Mouse (Mus musculus) liver, embryonic 15.5 days (tissue): Measurements from ENCODE around the gene Dpm3. TPM values are rescaled to one million over a fixed set of nuclear protein-coding genes. Genes with fewer than 3 reads are reported as not detected.

Source experiments
- ATAC-seq: fragments of 200-750 bp; cut with Nextera tagmentation; 2 replicates; pipeline ENCODE4 v1.8.0; 2017; ENCODE audit warnings: moderate number of reproducible peaks, mild to moderate bottlenecking, moderate library complexity; ENCODE audit not compliant: insufficient read depth
- H3K27ac ChIP-seq: fragments of 300-500 bp; sonication (generic); replicated peaks from 2 replicates; pipeline ENCODE4 v1.5.1; 2015; ENCODE audit warnings: mild to moderate bottlenecking, inconsistent platforms
- H3K27me3 ChIP-seq: fragments of 300-500 bp; sonication (generic); 2 replicates; pipeline ENCODE4 v1.6.1; 2015; ENCODE audit warnings: mild to moderate bottlenecking, inconsistent platforms
- H3K36me3 ChIP-seq: fragments of 300-500 bp; sonication (generic); replicated peaks from 2 replicates; pipeline ENCODE4 v1.6.1; 2015; ENCODE audit warnings: moderate library complexity, mild to moderate bottlenecking, inconsistent platforms
- H3K4me1 ChIP-seq: fragments of 300-500 bp; sonication (generic); replicated peaks from 2 replicates; pipeline ENCODE4 v1.6.1; 2015; ENCODE audit warnings: inconsistent platforms
- H3K4me2 ChIP-seq: fragments of 300-500 bp; sonication (generic); 2 replicates; pipeline ENCODE4 v1.6.1; 2015; ENCODE audit warnings: moderate library complexity, mild to moderate bottlenecking, inconsistent platforms
- H3K4me3 ChIP-seq: fragments of 300-500 bp; sonication (generic); replicated peaks from 2 replicates; pipeline ENCODE4 v1.5.1; 2015; ENCODE audit warnings: mild to moderate bottlenecking, inconsistent platforms
- H3K9ac ChIP-seq: fragments of 300-500 bp; sonication (generic); 2 replicates; pipeline ENCODE4 v1.6.1; 2015; ENCODE audit warnings: moderate library complexity, mild to moderate bottlenecking, inconsistent platforms
- H3K9me3 ChIP-seq: fragments of 300-500 bp; sonication (generic); replicated peaks from 2 replicates; pipeline ENCODE4 v1.6.1; 2016; ENCODE audit warnings: inconsistent platforms
- WGBS: fragments of 180-500 bp; shearing (Covaris S2); methylation state at CpG from one replicate; pipeline ENCODE4 v1.1.7; 2015; ENCODE audit warnings: mixed read lengths; ENCODE audit not compliant: insufficient replicate concordance; 5-methylcytosine and 5-hydroxymethylcytosine counted together
- polyA plus RNA-seq: library from polyadenylated mRNA; unstranded; fragments of >200 nt; fragmentation: Nextera tagmentation; extraction: Ambion mirVana; gene quantifications from 2 replicates; pipeline ENCODE4 v1.2.1, GENCODE M21; 2015

Gene Dpm3
- polyA plus RNA-seq, 1 experiment from 2014 or later: 54.4 TPM

DNA sequence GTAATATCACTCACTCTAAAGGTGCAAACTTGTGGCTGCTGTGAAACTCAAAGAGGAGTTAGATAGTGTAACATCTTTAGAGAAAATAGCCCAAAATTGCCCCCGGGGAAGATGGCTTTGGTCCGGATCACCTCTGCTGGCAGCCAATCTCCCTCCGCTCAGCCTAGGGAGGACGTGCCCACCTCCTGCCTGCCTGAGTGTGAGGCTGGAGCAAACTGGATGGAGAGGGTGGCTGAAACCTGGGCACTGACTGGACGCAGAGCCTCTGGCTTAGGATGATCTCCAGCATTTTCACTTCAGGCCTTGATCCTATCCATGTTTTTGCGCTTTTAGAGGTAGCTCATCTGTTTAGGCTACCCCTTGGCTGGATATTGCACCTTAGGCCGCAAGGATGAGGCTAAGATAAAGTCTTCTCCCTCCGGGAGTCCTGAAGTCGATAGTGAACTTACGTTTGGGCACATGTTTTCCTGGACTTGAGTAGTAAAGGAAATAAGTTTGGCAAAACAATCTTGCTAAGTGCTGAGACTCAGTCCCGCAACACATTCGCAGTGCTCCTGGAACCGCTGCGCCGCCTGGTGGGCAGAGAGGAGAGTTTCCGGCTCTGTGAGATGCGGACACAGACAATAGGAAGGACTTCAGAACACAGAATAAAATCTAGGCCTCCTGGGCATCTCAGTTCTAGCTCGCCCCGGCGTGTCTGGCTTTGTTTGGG is 22.6 kb downstream of the Dpm3 start:
- Histone ChIP-seq H3K9ac (no peak overlapping the region), H3K27me3 (peaks cover 81% of the 10 kb centered on the region), H3K27ac (peak overlapping the region; percentile 48; the same call in 1 of the 2 replicates), H3K9me3 (no peaks in the 10 kb centered on the region), H3K4me3 (peak overlapping the region; percentile 52), H3K4me2 (peak overlapping the region; percentile 69), H3K4me1 (peaks cover 30% of the 10 kb centered on the region), H3K36me3 (no peaks in the 10 kb centered on the region)
- 13% methylated on average over 20 of the region's 20 CpGs for WGBS
- ATAC-seq: no peak

DNA sequence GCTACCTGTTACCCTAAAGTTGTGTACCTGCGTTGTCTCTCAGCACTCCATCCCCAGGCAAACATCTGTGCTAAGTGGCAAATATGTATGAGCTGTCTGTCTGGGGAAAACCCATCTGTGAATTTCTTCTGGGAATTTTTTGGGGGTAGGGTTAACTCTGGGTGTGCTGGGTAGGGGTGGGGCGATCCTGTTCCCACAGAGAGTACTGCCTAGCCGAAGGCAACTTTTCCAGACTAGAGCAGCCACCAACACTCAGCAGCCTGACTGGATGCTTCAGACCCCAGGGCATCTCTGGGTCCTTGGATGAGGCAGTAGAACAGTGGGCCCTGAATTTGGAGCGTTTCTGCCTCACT is 23.1 kb downstream of the Dpm3 start:
- WGBS: 9% methylated on average over 4 of the region's 4 CpGs
- H3K27ac ChIP-seq: no peak overlapping the region
- H3K36me3 ChIP-seq: no peaks in the 10 kb centered on the region
- H3K9ac ChIP-seq: no peak overlapping the region
- peaks cover 30% of the 10 kb centered on the region for H3K4me1 ChIP-seq
- H3K9me3 ChIP-seq: no peaks in the 10 kb centered on the region
- H3K27me3 ChIP-seq: peaks cover 76% of the 10 kb centered on the region
- ATAC-seq: no peak
- no peak overlapping the region for H3K4me2 ChIP-seq
- no peak overlapping the region for H3K4me3 ChIP-seq

DNA sequence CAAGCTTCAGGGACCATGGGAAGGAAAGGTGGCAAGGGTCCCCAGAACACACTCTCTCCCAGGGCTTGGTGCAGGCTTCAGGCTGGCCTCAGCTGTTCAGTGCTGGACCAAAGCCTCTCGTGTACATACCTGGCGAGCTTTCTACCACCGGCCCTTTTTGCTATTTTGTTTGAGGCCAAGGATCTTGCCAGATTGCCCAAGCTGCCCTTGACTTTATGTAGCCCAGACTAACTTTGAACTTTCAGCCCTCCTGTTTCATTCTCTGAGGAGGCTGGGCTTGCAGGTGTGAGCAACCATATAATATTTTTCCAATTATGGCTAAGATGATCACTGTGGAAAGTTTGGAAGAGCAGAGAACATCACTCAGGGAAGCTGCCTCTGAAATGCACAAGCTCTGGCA is 25.1 kb downstream of the Dpm3 start:
- Histone ChIP-seq H3K27me3 (peaks cover 64% of the 10 kb centered on the region), H3K4me2 (no peak overlapping the region), H3K27ac (no peak overlapping the region), H3K4me3 (no peak overlapping the region), H3K36me3 (no peaks in the 10 kb centered on the region), H3K9me3 (no peaks in the 10 kb centered on the region), H3K4me1 (peaks cover 22% of the 10 kb centered on the region), H3K9ac (no peak overlapping the region)
- 72% methylated on average over 3 of the region's 3 CpGs for WGBS
- no peak for ATAC-seq

DNA sequence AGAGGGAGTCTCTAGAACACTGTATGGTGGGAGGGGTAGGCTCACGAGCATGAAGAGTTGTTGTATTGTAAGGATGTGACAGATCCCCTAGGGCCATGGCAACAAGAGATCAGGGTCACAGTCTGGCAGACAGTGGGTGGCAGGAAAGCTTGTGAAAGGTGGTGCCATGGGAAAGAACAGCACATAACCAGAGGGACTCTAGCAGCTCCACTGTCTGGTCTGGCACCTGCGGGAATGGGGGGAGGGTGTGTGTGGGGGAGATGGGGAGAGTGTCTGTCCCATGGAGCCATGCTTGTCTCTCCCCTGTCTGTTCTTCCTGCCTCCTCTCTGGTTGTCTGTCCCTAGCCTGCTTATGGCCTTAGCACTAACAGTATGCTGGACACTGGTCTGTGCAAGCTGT is 26.4 kb downstream of the Dpm3 start:
- no peak overlapping the region for H3K27ac ChIP-seq
- no peak for ATAC-seq
- peaks cover 9% of the 10 kb centered on the region; the same call in 1 of the 2 replicates for H3K4me1 ChIP-seq
- no peaks in the 10 kb centered on the region for H3K36me3 ChIP-seq
- no peak overlapping the region for H3K4me2 ChIP-seq
- 45% methylated on average over 2 of the region's 2 CpGs for WGBS
- no peaks in the 10 kb centered on the region for H3K9me3 ChIP-seq
- H3K4me3 ChIP-seq: no peak overlapping the region
- H3K9ac ChIP-seq: no peak overlapping the region
- peaks cover 51% of the 10 kb centered on the region for H3K27me3 ChIP-seq

DNA sequence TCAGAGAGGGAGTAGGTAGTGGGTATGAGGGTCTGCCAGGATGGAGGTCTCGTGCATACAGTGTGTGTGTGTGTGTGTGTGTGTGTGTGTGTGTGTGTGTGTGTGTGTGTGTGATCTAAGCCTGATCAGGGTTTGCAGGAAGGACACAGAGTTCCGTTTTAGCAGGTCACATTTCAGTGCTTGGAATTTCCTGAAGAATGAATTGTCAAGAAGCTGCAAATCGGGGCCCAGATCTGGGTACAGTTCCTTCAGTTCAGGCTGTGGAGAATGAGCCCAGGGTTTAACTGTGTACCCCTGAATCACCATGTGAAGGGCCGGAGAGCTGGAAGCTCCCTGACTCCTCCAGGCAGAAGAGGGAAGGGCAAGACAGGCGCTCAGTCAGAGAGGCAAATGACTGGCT is 28.1 kb downstream of the Dpm3 start:
- H3K27me3 ChIP-seq: peaks cover 34% of the 10 kb centered on the region
- H3K4me3 ChIP-seq: no peak overlapping the region
- H3K36me3 ChIP-seq: no peaks in the 10 kb centered on the region
- H3K9me3 ChIP-seq: no peaks in the 10 kb centered on the region
- H3K4me1 ChIP-seq: no peaks in the 10 kb centered on the region
- ATAC-seq: no peak
- no peak overlapping the region for H3K9ac ChIP-seq
- no peak overlapping the region for H3K27ac ChIP-seq
- no peak overlapping the region for H3K4me2 ChIP-seq
- 46% methylated on average over 5 of the region's 5 CpGs for WGBS

DNA sequence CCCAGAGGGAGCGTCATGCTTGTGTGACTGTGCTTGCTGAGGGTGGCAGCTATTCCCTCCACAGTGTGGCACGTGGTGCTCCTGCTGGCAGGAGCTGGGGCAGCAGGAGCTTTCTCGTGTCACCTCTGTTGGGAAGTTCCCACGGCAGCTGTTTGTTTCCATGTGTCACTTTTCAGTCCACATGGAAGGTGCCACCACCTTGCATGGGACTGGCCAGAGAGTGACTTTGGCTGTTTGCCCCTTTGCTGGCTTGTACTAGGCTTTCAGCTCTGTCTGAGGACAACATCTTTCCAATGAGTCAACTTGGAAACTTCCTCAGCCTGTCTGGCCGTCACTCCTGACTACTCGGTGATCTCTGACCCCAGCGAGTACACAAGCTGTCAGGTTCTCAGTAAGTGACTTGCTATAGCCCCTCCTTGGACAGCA is 29.4 kb downstream of the Dpm3 start:
- WGBS: 38% methylated on average over 7 of the region's 7 CpGs
- no peaks in the 10 kb centered on the region for H3K4me1 ChIP-seq
- no peaks in the 10 kb centered on the region for H3K9me3 ChIP-seq
- no peak overlapping the region for H3K9ac ChIP-seq
- H3K27me3 ChIP-seq: peaks cover 27% of the 10 kb centered on the region
- H3K27ac ChIP-seq: no peak overlapping the region
- H3K36me3 ChIP-seq: no peaks in the 10 kb centered on the region
- no peak for ATAC-seq
- no peak overlapping the region for H3K4me2 ChIP-seq
- no peak overlapping the region for H3K4me3 ChIP-seq

DNA sequence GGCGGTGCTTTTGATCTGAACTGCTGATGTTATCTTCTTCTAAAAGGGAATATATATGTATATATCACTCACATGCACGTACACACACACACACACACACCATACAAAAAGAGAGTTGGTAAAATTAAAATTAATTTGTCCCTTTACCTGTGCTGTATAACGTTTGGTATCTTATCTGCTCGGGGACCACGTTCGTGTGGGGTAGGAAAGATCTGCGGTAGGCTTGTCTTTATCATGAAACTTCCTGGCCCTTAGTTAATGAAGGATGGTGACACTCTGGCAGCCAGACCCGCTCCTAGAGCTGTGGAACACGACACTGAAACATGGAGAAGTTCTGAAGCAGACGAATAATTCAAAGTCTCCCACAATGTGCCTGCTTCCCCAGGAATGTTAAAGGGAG is 32.7 kb downstream of the Dpm3 start:
- Histone ChIP-seq H3K36me3 (no peaks in the 10 kb centered on the region), H3K27ac (no peak overlapping the region), H3K9me3 (no peaks in the 10 kb centered on the region), H3K4me1 (peaks cover 5% of the 10 kb centered on the region; the same call in 1 of the 2 replicates), H3K4me2 (no peak overlapping the region), H3K4me3 (no peak overlapping the region), H3K27me3 (peaks cover 8% of the 10 kb centered on the region; the same call in 1 of the 2 replicates), H3K9ac (no peak overlapping the region)
- WGBS: 26% methylated on average over 10 of the region's 10 CpGs
- ATAC-seq: no peak

DNA sequence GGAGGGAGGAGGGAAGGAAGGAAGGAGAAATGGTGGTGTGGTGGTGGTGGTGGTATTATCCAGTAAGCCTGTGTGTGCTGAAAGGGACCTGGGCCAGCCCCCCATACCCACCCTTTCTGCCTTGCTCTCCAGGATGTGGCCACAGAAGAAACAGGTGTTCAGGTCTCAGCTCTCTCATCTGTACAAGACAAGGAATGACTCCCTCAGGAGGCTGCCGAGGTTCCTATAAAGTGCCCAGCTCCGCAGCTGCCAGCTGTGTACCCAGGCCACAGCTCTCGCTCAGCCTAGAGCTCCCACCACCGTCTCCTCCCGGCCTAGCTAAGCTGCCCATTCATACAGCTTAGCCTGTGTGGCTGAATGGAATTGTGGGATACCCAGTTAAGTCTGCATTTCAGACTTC is 33.1 kb downstream of the Dpm3 start:
- Histone ChIP-seq H3K27ac (no peak overlapping the region), H3K4me3 (no peak overlapping the region), H3K4me2 (no peak overlapping the region), H3K4me1 (peaks cover 5% of the 10 kb centered on the region; the same call in 1 of the 2 replicates), H3K9me3 (no peaks in the 10 kb centered on the region), H3K36me3 (no peaks in the 10 kb centered on the region), H3K27me3 (peaks cover 8% of the 10 kb centered on the region; the same call in 1 of the 2 replicates), H3K9ac (no peak overlapping the region)
- WGBS: 66% methylated on average over 5 of the region's 5 CpGs
- no peak for ATAC-seq

DNA sequence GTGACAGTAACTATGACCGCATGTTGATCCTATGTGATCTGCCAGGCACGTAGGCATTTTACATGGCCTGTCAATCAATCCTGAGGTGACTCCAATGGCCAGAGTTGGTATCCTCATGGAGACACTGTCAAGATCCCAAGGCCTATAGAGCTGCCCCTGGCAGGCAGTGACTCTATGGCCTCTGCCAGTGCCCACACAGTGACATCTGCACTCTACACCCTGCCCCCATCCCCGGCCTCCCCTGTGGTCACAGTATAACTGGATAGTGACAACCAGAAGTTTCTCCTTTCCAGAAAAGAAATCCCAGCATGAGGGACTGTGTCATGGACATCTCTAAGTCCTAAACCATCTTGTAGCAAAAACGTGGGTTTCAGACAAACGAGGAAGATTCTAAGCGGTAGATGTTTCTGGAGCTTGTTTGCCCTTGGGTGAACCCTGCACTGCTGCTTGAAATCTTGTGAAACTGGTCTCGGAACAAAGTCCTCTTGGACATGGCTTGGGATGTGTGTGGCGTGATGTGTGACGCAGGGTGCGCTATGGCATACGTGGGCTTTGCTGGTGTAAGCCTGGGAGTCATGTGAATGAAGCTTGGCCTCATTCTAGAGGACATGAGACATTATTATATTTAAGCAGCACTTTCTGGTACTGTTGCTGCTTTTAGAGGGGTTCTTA is 34.2 kb downstream of the Dpm3 start:
- 0 out of 2 replicates have a peak, but pooled peaks cover 3% of the 10 kb centered on the region for H3K27me3 ChIP-seq
- H3K27ac ChIP-seq: peak overlapping the region; percentile 64
- H3K9me3 ChIP-seq: no peaks in the 10 kb centered on the region
- no peak overlapping the region for H3K9ac ChIP-seq
- H3K36me3 ChIP-seq: no peaks in the 10 kb centered on the region
- peak; percentile 75 for ATAC-seq
- H3K4me2 ChIP-seq: no peak overlapping the region
- H3K4me1 ChIP-seq: peaks cover 5% of the 10 kb centered on the region; the same call in 1 of the 2 replicates
- H3K4me3 ChIP-seq: no peak overlapping the region
- WGBS: 64% methylated on average over 11 of the region's 11 CpGs

DNA sequence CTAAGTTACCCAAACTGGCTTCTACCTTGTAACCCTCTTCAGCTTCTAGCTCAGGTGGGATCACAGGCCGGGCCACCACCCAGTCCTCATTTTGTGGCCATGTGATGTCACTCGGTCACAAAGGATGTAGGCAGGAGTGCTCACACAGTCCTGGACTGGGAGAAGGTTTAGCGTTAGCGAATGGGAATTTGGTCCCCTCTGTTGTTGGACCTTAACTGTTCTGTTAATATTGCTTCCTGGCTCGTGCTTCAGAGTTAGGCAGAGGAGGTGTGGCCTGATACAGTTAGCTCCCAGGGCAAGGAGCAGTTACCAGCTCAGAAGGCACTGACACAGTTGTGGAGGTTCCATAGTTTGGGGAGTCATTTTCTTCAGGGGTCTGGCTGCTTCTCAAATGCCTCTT is 35.0 kb downstream of the Dpm3 start:
- Histone ChIP-seq H3K4me1 (peaks cover 6% of the 10 kb centered on the region; the same call in 1 of the 2 replicates), H3K27me3 (peaks cover 11% of the 10 kb centered on the region), H3K9ac (no peak overlapping the region), H3K4me2 (no peak overlapping the region), H3K9me3 (no peaks in the 10 kb centered on the region), H3K4me3 (no peak overlapping the region), H3K27ac (peak overlapping the region; percentile 64), H3K36me3 (no peaks in the 10 kb centered on the region)
- 57% methylated on average over 5 of the region's 5 CpGs for WGBS
- ATAC-seq: no peak; the same call in 1 of the 2 replicates

DNA sequence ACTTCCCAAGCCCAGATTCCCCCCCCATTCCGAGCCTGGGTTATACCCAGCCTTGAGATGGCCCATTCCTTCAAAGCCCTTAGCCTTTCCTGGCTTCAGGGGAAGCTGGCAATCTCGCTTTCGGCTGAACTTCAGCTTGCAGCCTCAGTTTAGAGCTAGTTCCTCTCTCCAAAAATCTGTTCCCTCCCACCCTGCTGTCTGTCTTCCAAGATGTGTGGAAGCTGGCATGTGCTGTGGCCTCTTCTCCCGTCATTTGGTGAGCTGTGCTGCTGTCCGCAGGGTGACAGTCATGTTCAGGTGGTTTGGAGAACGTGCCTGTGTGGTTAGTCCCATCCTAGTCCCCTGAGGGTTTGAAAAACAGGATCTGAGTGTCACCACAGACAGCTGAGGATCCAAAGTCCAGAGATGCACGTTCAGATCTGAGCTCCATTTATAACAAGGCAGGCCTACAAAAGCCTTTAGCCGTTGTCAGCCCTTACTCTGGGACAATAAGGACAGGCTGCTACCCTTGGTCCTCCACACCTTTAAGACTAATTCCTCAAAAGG is 36.6 kb downstream of the Dpm3 start:
- no peak overlapping the region for H3K4me3 ChIP-seq
- H3K27me3 ChIP-seq: peaks cover 24% of the 10 kb centered on the region
- no peak overlapping the region for H3K4me2 ChIP-seq
- no peaks in the 10 kb centered on the region for H3K36me3 ChIP-seq
- WGBS: 42% methylated on average over 8 of the region's 8 CpGs
- peaks cover 9% of the 10 kb centered on the region for H3K4me1 ChIP-seq
- no peak overlapping the region for H3K9ac ChIP-seq
- ATAC-seq: no peak
- no peak overlapping the region for H3K27ac ChIP-seq
- no peaks in the 10 kb centered on the region for H3K9me3 ChIP-seq
